Mouse (Mus musculus) cerebellum, adult 11 months (tissue): ENCODE measurements around the gene Gm49510.

Experiments
- DNase-seq: peaks from one replicate; pipeline ENCODE4 v3.0.0; 2022

The Gm49510 gene

GRCm38 (mm10) chr15:78899409-78899739 lies at the start of gene Gm49510:
Gene Gm49510 (plus strand): TSS chr15:78899667.
- DNase-seq, result no peak

GRCm38 (mm10) chr15:78850059-78850824 lies 49.2 kb upstream of the Gm49510 start:
- no peak for DNase-seq

- DNase-seq, result no peak
Measured at GRCm38 (mm10) chr15:78850944-78851343, 48.5 kb upstream of the Gm49510 start.

- peak; percentile 88 for DNase-seq
Measured at GRCm38 (mm10) chr15:78851505-78852153, 47.8 kb upstream of the Gm49510 start.

- no peak for DNase-seq
Measured at GRCm38 (mm10) chr15:78855303-78855965, 44.0 kb upstream of the Gm49510 start, which contains the start of gene Lgals2. Gene Lgals2 (minus strand): TSS chr15:78855529.

GRCm38 (mm10) chr15:78857009-78857408 lies 42.5 kb upstream of the Gm49510 start:
- DNase-seq, result peak; percentile 54

GRCm38 (mm10) chr15:78859311-78859710 lies 40.2 kb upstream of the Gm49510 start:
- DNase-seq, result peak; percentile 64

GRCm38 (mm10) chr15:78859714-78860113 lies 39.8 kb upstream of the Gm49510 start:
- no peak for DNase-seq

GRCm38 (mm10) chr15:78862280-78862679 lies 37.2 kb upstream of the Gm49510 start:
- no peak for DNase-seq

GRCm38 (mm10) chr15:78863154-78863553 lies 36.3 kb upstream of the Gm49510 start:
- no peak for DNase-seq

GRCm38 (mm10) chr15:78863852-78864253 lies 35.6 kb upstream of the Gm49510 start:
- no peak for DNase-seq

- no peak for DNase-seq
Measured at GRCm38 (mm10) chr15:78868398-78868797, 31.1 kb upstream of the Gm49510 start.

GRCm38 (mm10) chr15:78868826-78869233 lies 30.6 kb upstream of the Gm49510 start:
- DNase-seq, result no peak

- DNase-seq, result peak; percentile 48
Measured at GRCm38 (mm10) chr15:78869775-78870174, 29.7 kb upstream of the Gm49510 start.

- no peak for DNase-seq
Measured at GRCm38 (mm10) chr15:78872021-78872608, 27.4 kb upstream of the Gm49510 start.

- DNase-seq, result no peak
Measured at GRCm38 (mm10) chr15:78873803-78874435, 25.5 kb upstream of the Gm49510 start.

GRCm38 (mm10) chr15:78874989-78875388 lies 24.5 kb upstream of the Gm49510 start:
- no peak for DNase-seq

GRCm38 (mm10) chr15:78875537-78875936 lies 23.9 kb upstream of the Gm49510 start:
- no peak for DNase-seq

- peak; percentile 83 for DNase-seq
Measured at GRCm38 (mm10) chr15:78876258-78876696, 23.2 kb upstream of the Gm49510 start.

GRCm38 (mm10) chr15:78876991-78877809 lies 22.3 kb upstream of the Gm49510 start, which contains the start of gene Gga1:
Gene Gga1 (plus strand): TSS chr15:78877190.
- DNase-seq, result peak; percentile 92

GRCm38 (mm10) chr15:78877810-78878390 lies 21.6 kb upstream of the Gm49510 start:
- peak; percentile 38 for DNase-seq
